Mouse (Mus musculus) liver, embryonic 14.5 days (tissue): Measurements from ENCODE around the gene Strip2. TPM values are rescaled to one million over a fixed set of nuclear protein-coding genes. Genes with fewer than 3 reads are reported as not detected.

Experiments
- ATAC-seq: fragments of 200-750 bp; cut with Nextera tagmentation; 2 replicates; pipeline ENCODE4 v1.8.0; 2017; ENCODE audit warnings: moderate number of reproducible peaks, mild to moderate bottlenecking, moderate library complexity; ENCODE audit not compliant: insufficient read depth
- DNase-seq, 3 experiments: peaks; one replicate each; pipeline ENCODE4 v3.0.0-alpha.2; 2012 to 2013; ENCODE audit warnings: low read depth in 3 of 3, low spot score in 3 of 3
- H3K27ac ChIP-seq: fragments of 300-500 bp; sonication (generic); 2 replicates; pipeline ENCODE4 v1.5.1; 2014; ENCODE audit warnings: moderate library complexity, mild to moderate bottlenecking, control low read depth, inconsistent platforms
- H3K27me3 ChIP-seq: fragments of 300-500 bp; sonication (generic); 2 replicates; pipeline ENCODE4 v1.6.1; 2014; ENCODE audit warnings: mild to moderate bottlenecking, low read length, moderate library complexity; ENCODE audit not compliant: control insufficient read depth, insufficient read depth
- H3K36me3 ChIP-seq: fragments of 300-500 bp; sonication (generic); replicated peaks from 2 replicates; pipeline ENCODE4 v1.6.1; 2014; ENCODE audit warnings: low read depth; ENCODE audit not compliant: control insufficient read depth, insufficient read depth
- H3K4me1 ChIP-seq, 2 experiments: fragments of 200-500 bp in 1 of 2; fragments of 300-500 bp in 1 of 2; sonication (generic) in 1 of 2; replicated peaks; 2 replicates each; pipeline ENCODE4 v1.6.1; 2012 to 2014; ENCODE audit warnings: antibody characterized with exemption in 1 of 2, inconsistent platforms in 1 of 2, low read length in 1 of 2; ENCODE audit not compliant: control insufficient read depth in 2 of 2, insufficient read depth in 2 of 2
- H3K4me2 ChIP-seq: fragments of 300-500 bp; sonication (generic); 2 replicates; pipeline ENCODE4 v1.6.1; 2014; ENCODE audit warnings: low read depth, mild to moderate bottlenecking, control low read depth, moderate library complexity
- H3K4me3 ChIP-seq, 2 experiments: fragments of 200-500 bp in 1 of 2; fragments of 300-500 bp in 1 of 2; sonication (generic) in 1 of 2; 2 replicates each; pipeline ENCODE4 v1.5.1; 2012 to 2014; ENCODE audit warnings: low read depth in 2 of 2, low read length in 2 of 2, mild to moderate bottlenecking in 2 of 2, control low read depth in 1 of 2, inconsistent platforms in 1 of 2, moderate library complexity in 1 of 2; ENCODE audit not compliant: insufficient read depth in 1 of 2
- H3K9ac ChIP-seq: fragments of 300-500 bp; sonication (generic); replicated peaks from 2 replicates; pipeline ENCODE4 v1.6.1; 2014; ENCODE audit warnings: mild to moderate bottlenecking, control low read depth, moderate library complexity
- H3K9me3 ChIP-seq: fragments of 300-500 bp; sonication (generic); 2 replicates; pipeline ENCODE4 v1.6.1; 2016; ENCODE audit warnings: low read length, mixed read lengths; ENCODE audit not compliant: control insufficient read depth
- CTCF ChIP-seq: IDR thresholded peaks from 2 replicates; pipeline ENCODE4 v1.5.1; 2016; ENCODE audit warnings: antibody characterized with exemption, low read depth, control low read depth
- EP300 ChIP-seq: IDR thresholded peaks from 2 replicates; pipeline ENCODE4 v1.6.1; 2016; ENCODE audit warnings: antibody characterized with exemption, low read depth
- WGBS: fragments of 180-500 bp; shearing (Covaris S2); extraction: QIAGEN DNeasy Blood & Tissue Kit; methylation state at CpG from one replicate; pipeline ENCODE4 v1.1.7; 2014; ENCODE audit not compliant: insufficient replicate concordance; 5-methylcytosine and 5-hydroxymethylcytosine counted together
- polyA plus RNA-seq, 2 experiments: library from polyadenylated mRNA; depleted of rRNA in 1 of 2; stranded (reverse) in 1 of 2; unstranded in 1 of 2; fragments of >200 nt; fragmentation: Nextera tagmentation in 1 of 2; extraction: Ambion mirVana in 1 of 2; gene quantifications; 2 replicates each; pipeline versions ENCODE4 v1.2.1 to v1.2.3; 2012 to 2014

The Strip2 gene
- polyA plus RNA-seq, 2 experiments: 0.41 to 0.42 TPM

DNA sequence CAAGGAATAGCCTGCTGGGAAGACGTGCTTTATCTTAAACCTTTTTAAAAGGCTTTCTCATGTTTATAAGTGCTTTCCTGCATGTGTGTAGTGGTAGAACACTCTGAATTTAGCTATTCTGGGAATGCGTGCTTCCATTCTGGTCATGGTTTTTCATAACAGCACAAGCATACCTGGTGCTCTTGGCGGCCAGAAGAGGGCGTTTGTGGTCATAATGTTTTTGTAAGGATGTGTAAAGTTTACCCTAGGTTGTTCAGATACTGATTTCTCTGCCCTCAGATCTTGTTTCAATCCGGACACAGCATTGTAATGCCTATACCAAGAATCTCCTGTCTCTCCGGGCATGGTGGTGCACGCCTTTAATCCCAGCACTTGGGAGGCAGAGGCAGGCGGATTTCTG is 58.0 kb downstream of the Strip2 start:
- TF ChIP-seq CTCF (peak; percentile 47; the same call in 1 of the 2 replicates), EP300 (no peak)
- 51% methylated on average over 8 of the region's 8 CpGs for WGBS
- no peaks in the 10 kb centered on the region for H3K36me3 ChIP-seq
- no peaks in the 10 kb centered on the region for H3K27me3 ChIP-seq
- no peak overlapping the region for H3K9ac ChIP-seq
- no peak for ATAC-seq
- no peak overlapping the region for H3K4me2 ChIP-seq
- H3K4me1 ChIP-seq: no peaks in the 10 kb centered on the region
- H3K4me3 ChIP-seq: no peak overlapping the region
- H3K27ac ChIP-seq: no peak overlapping the region
- DNase-seq: no peak
- H3K9me3 ChIP-seq: no peaks in the 10 kb centered on the region

DNA sequence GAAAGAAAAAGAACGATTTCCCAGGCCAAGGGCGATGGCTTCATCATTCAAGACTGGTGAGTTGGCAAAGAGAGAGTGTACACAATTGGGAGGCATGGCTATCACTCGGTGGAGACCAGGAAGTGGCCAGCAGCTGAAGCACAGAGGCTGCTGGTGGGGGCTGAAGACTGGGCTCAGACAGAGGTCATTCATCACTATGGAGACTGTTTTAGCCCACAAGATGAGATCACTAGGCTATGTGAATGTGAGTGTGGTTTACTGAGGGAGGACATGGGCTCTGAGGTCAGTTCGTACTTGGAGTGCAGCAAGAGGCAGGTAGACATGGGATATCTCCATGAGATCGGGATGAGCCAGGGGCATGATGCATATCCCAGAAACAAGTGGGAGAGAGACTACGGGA is 63.6 kb downstream of the Strip2 start:
- no peaks in the 10 kb centered on the region for H3K27me3 ChIP-seq
- peaks cover under 1% of the 10 kb centered on the region in 2 experiments; a peak in 1 of 4 replicates for H3K4me1 ChIP-seq
- ATAC-seq: no peak
- no peak overlapping the region for H3K4me2 ChIP-seq
- no peak for DNase-seq
- H3K36me3 ChIP-seq: no peaks in the 10 kb centered on the region
- TF ChIP-seq EP300 (no peak), CTCF (no peak)
- no peak overlapping the region for H3K9ac ChIP-seq
- no peaks in the 10 kb centered on the region for H3K9me3 ChIP-seq
- no peak overlapping the region for H3K4me3 ChIP-seq
- WGBS: 64% methylated on average over 6 of the region's 6 CpGs
- no peak overlapping the region for H3K27ac ChIP-seq

DNA sequence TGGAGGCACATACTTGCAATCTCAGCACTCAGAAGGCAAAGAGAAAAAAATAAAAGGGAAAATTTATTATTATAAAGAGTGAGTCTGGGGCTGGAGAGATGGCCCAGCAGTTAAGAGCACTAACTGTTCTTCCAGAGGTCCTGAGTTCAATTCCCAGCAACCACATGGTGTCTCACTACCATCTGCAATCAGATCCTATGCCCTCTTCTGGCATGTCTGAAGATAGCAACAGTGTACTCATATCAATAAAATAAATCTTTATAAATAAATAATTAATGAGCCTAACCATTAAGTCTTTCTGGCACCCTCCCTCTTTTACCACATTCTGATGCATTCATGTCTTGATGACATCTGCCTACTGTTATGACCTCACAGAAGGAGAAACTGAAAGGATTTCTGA is 65.0 kb downstream of the Strip2 start:
- TF ChIP-seq EP300: no peak

DNA sequence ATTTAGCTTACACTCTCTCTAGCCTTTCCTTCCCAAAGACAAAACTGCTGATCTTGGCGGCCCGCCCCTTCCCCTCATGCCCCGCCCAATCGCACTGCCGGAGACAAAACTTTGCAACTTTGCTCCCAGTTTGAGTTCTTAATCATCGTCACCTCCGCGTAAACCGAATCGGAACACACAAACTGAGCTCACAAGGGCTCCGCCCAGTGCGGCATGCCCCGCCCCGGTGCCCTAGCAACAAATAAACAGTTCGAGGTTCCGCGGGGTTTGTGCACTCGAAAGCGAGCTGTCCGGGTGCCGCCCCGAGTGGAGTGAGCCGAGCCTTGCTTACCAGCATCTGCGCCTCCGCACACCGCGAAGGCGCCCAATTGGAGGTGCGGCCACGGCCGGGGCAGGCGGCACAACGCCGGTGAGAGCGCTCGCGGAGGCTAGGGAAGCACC is 68.3 kb downstream of the Strip2 start:
- Histone ChIP-seq H3K9me3 (no peaks in the 10 kb centered on the region), H3K36me3 (no peaks in the 10 kb centered on the region), H3K4me2 (peak overlapping the region; percentile 89), H3K27ac (peak overlapping the region; percentile 19), H3K4me1 (peaks cover 10 to 23% of the 10 kb centered on the region in 2 experiments), H3K9ac (peak overlapping the region; percentile 60), H3K27me3 (no peaks in the 10 kb centered on the region), H3K4me3 (peak overlapping the region; percentile 54)
- ATAC-seq (peak; percentile 91), DNase-seq (peak; percentile 81 to 93 (median 85))
- TF ChIP-seq CTCF: no peak
- under 1% methylated on average over 37 of the region's 37 CpGs for WGBS

More for the DNA sequence above, 65.0 kb downstream of the Strip2 start:
- no peak overlapping the region for H3K9ac ChIP-seq
- H3K27ac ChIP-seq: no peak overlapping the region
- ATAC-seq (no peak), DNase-seq (no peak)
- H3K4me1 ChIP-seq: peaks cover 7 to 12% of the 10 kb centered on the region in 2 experiments
- no peaks in the 10 kb centered on the region for H3K9me3 ChIP-seq
- no peaks in the 10 kb centered on the region for H3K27me3 ChIP-seq
- H3K36me3 ChIP-seq: no peaks in the 10 kb centered on the region
- no peak overlapping the region for H3K4me3 ChIP-seq
- H3K4me2 ChIP-seq: no peak overlapping the region

DNA sequence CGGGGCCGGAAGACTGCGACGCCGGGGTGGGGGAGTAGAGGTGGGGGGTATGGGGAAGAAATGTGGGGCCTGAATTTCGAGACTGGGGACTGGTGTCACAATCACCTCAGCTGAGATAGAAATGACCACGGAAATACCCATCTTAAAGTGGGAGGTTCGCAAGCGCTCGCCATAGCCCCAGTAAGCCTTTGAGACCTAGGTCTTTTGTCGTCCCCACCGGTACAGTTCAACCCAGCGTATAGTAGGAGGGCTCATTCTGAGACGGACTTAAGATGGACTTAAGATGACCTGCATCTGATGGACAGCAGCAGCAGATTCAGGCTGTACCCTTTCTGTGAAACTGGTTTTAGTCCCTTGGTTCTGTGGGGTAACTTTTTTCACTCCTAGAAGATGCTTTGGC is 68.7 kb downstream of the Strip2 start:
- H3K4me3 ChIP-seq: peak overlapping the region; percentile 54
- WGBS: 2% methylated on average over 14 of the region's 14 CpGs
- peak in 1 of 3 experiments; percentile 13 for DNase-seq
- peaks cover 10 to 23% of the 10 kb centered on the region in 2 experiments for H3K4me1 ChIP-seq
- no peaks in the 10 kb centered on the region for H3K36me3 ChIP-seq
- peak overlapping the region; percentile 89 for H3K4me2 ChIP-seq
- no peaks in the 10 kb centered on the region for H3K9me3 ChIP-seq
- H3K9ac ChIP-seq: peak overlapping the region; percentile 60
- peak; percentile 40; the same call in 1 of the 2 replicates for ATAC-seq
- TF ChIP-seq CTCF (no peak), EP300 (no peak)
- peak overlapping the region; percentile 19 for H3K27ac ChIP-seq
- no peaks in the 10 kb centered on the region for H3K27me3 ChIP-seq
